Mouse (Mus musculus): ENCODE measurements around the gene Xrcc6.

- TF ChIP-seq CTCF (IDR thresholded peaks at IDR 0.05; ENCODE audit: insufficient read depth, low read length) (no peak), POLR2A (IDR thresholded peaks at IDR 0.05; ENCODE audit: borderline replicate concordance, extremely low read depth, low read depth, low read length) (no peak)
Observed at GRCm38 (mm10) chr15:81968447-81968846, 19.2 kb upstream of the Xrcc6 start.
